Mouse (Mus musculus): ENCODE results near the gene Stoml2. TPM values are rescaled to one million over a fixed set of nuclear protein-coding genes. Genes with fewer than 3 reads are reported as not detected.

The Stoml2 gene
- polyA plus RNA-seq (2017; shearing (Covaris generic)): 171 TPM

DNA sequence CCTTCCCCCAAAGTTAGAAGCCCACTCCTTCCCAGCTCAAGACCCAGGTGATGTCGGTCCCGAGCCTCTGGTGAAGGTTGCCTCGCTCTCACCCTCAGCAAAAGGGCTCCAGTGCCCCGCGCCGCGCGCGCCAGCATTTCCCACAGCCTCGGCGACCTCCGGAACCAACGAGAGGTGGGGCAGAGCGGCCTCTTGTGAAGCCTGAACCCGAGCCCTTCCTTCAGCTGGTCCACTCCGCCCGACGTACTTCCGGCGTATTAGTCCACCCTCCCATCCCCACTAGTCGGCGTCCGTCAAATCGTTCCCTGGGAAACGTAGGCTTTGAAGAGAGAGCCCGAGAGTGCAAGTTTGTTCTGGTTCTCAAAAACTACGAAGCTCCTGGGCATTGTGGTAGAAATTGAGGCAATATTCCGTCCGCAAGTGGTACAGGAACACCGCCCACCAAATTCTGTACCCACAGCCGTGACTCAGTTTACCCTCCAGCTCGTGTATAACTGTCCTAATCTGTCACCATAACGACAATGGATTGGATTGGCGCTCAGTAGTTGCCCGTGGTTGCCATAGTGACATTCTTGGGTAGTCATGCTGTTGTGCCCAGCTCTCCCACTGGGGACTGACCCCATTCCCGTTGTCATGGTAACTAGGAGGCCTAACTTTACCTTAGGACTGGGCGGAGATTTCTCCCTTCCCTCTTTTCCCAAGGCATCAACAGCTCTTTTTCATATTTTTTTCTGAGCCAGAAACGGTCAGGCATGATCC, at the start of gene Stoml2:
Gene Stoml2, minus strand, starts transcription at position 474 of the 759 bp plus-strand sequence.

GRCm38 (mm10) chr4:43058753-43059654, 27.5 kb upstream of the Stoml2 start, which contains the start of gene Unc13b:
Gene Unc13b, plus strand, starts transcription at chr4:43058953.

GRCm38 (mm10) chr4:43045659-43046302, 14.3 kb upstream of the Stoml2 start, which contains the start of gene Fam214b:
Gene Fam214b, minus strand, starts transcription at chr4:43046220.

GRCm38 (mm10) chr4:43025084-43025960, 6.2 kb downstream of the Stoml2 start, which contains the start of gene Pigo:
Gene Pigo, minus strand, starts transcription at chr4:43025819.

GRCm38 (mm10) chr4:43010161-43011038, 21.1 kb downstream of the Stoml2 start, which contains the start of gene Fancg:
Gene Fancg, minus strand, starts transcription at chr4:43010506.

GRCm38 (mm10) chr4:43000141-43000986, 31.1 kb downstream of the Stoml2 start, which contains the start of gene Vcp:
Gene Vcp, minus strand, starts transcription at chr4:43000507.

Other genes starting within 250 kb of the Stoml2 start
- not detected for gene Fam205a1, start 177.8 kb downstream of the Stoml2 start, polyA plus RNA-seq (2017; shearing (Covaris generic))
- gene Gm12394, start 174.9 kb downstream of the Stoml2 start, polyA plus RNA-seq (2017; shearing (Covaris generic)): not detected
- not detected for gene Fam205c, start 157.5 kb downstream of the Stoml2 start, polyA plus RNA-seq (2017; shearing (Covaris generic))
- gene Phf24, start 115.0 kb downstream of the Stoml2 start, polyA plus RNA-seq (2017; shearing (Covaris generic)): 0.31 TPM
- gene Dnajb5, start 81.9 kb downstream of the Stoml2 start, polyA plus RNA-seq (2017; shearing (Covaris generic)): 12.5 TPM
- gene 1700022I11Rik, start 62.1 kb downstream of the Stoml2 start, polyA plus RNA-seq (2017; shearing (Covaris generic)): not detected
- gene Vcp, start 31.2 kb downstream of the Stoml2 start, polyA plus RNA-seq (2017; shearing (Covaris generic)): 436 TPM
- gene Fancg, start 21.2 kb downstream of the Stoml2 start, polyA plus RNA-seq (2017; shearing (Covaris generic)): 34.4 TPM
- 45.9 TPM for gene Pigo, start 5.9 kb downstream of the Stoml2 start, polyA plus RNA-seq (2017; shearing (Covaris generic))
- 12.3 TPM for gene Fam214b, start 14.5 kb upstream of the Stoml2 start, polyA plus RNA-seq (2017; shearing (Covaris generic))
- gene Unc13b, start 27.2 kb upstream of the Stoml2 start, polyA plus RNA-seq (2017; shearing (Covaris generic)): 0.48 TPM
- gene Atp8b5, start 235.4 kb upstream of the Stoml2 start, polyA plus RNA-seq (2017; shearing (Covaris generic)): 0.07 TPM